Mouse (Mus musculus) stomach, postnatal 0 days (tissue): ENCODE results near the gene Rabggtb. TPM values are rescaled to one million over a fixed set of nuclear protein-coding genes. Genes with fewer than 3 reads are reported as not detected.

Experiments
- ATAC-seq: fragments of 200-750 bp; cut with Nextera tagmentation; 2 replicates; pipeline ENCODE4 v1.8.0; 2017; ENCODE audit not compliant: low FRiP score, low TSS enrichment
- DNase-seq: peaks from one replicate; pipeline ENCODE4 v3.0.0-alpha.2; 2016; ENCODE audit warnings: low spot score
- H3K27ac ChIP-seq: fragments of 300-500 bp; sonication (generic); replicated peaks from 2 replicates; pipeline ENCODE4 v1.5.1; 2014; ENCODE audit warnings: mild to moderate bottlenecking, control low read depth
- H3K27me3 ChIP-seq: fragments of 300-500 bp; sonication (generic); 2 replicates; pipeline ENCODE4 v1.6.1; 2014; ENCODE audit warnings: low read length; ENCODE audit not compliant: control insufficient read depth, insufficient read depth
- H3K36me3 ChIP-seq: fragments of 300-500 bp; sonication (generic); 2 replicates; pipeline ENCODE4 v1.6.1; 2014; ENCODE audit warnings: low read length, mixed read lengths; ENCODE audit not compliant: control insufficient read depth, insufficient read depth
- H3K4me1 ChIP-seq: fragments of 300-500 bp; sonication (generic); replicated peaks from 2 replicates; pipeline ENCODE4 v1.6.1; 2014; ENCODE audit warnings: antibody characterized with exemption; ENCODE audit not compliant: control insufficient read depth, insufficient read depth
- H3K4me2 ChIP-seq: fragments of 300-500 bp; sonication (generic); replicated peaks from 2 replicates; pipeline ENCODE4 v1.6.1; 2014; ENCODE audit warnings: low read depth, mild to moderate bottlenecking, control low read depth, moderate library complexity
- H3K4me3 ChIP-seq: fragments of 300-500 bp; sonication (generic); 2 replicates; pipeline ENCODE4 v1.5.1; 2014; ENCODE audit warnings: low read depth, low read length, control low read depth
- H3K9ac ChIP-seq: fragments of 300-500 bp; sonication (generic); 2 replicates; pipeline ENCODE4 v1.6.1; 2014; ENCODE audit warnings: mild to moderate bottlenecking, low read length, control low read depth, mixed read lengths
- H3K9me3 ChIP-seq: fragments of 300-500 bp; sonication (generic); 2 replicates; pipeline ENCODE4 v1.6.1; 2016; ENCODE audit warnings: low read length; ENCODE audit not compliant: control insufficient read depth
- CTCF ChIP-seq: IDR thresholded peaks from 2 replicates; pipeline ENCODE4 v1.5.1; 2016; ENCODE audit warnings: antibody characterized with exemption, low read depth, mild to moderate bottlenecking, moderate library complexity
- EP300 ChIP-seq: optimal IDR thresholded peaks from 2 replicates; pipeline ENCODE3; 2016; ENCODE audit warnings: antibody characterized with exemption
- WGBS: fragments of 180-500 bp; shearing (Covaris S2); extraction: QIAGEN DNeasy Blood & Tissue Kit; methylation state at CpG from one replicate; pipeline ENCODE4 v1.1.7; 2014; 5-methylcytosine and 5-hydroxymethylcytosine counted together
- polyA plus RNA-seq: library from polyadenylated mRNA; unstranded; fragments of >200 nt; fragmentation: Nextera tagmentation; extraction: Ambion mirVana; gene quantifications from 2 replicates; pipeline ENCODE4 v1.2.1, GENCODE M21; 2015

Gene Rabggtb
- polyA plus RNA-seq, 1 experiment from 2014 or later: 29.8 TPM

DNA sequence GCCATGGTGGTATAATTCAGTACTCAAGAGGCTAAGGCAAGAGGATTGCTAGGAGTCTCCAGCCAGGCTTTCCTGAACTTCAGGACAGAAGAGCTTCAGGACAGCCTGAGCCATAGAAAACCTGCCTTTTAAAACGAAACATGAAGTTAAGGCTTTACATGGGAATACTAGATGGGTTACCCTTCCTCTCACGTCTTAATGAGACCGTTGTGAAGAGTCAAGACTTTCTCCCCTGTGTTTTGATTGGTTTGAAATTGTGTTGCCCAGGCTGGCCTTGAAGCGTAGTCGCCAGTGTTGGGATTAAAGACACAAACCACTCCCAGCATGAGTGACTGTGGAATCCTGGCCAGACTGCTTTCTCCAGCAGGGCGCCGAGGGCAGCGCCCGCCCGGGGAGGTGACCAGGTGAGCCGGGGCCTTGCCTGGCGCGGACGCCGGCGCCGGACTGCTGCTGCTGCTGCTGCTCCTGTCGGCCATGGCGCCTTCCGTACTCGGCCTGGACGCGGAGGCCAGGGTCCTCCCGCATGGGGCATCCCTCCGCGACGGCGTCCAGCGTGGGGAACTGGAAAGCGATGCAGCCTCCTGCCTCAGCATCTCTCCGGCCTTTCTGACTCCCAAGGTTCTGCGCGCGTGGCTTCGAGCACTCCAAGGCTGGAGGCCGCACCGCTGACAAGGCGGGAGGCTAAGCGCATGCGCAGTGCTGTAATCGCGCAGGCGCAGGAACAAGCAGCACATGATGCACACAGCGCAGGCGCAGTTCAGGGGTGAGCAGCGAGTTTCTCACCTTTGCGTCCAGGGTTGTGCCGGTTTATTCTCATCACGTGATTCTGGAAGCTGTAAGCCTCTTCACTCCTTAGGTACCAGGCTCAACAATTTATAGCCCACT is 7.3 kb downstream of the Rabggtb start:
- H3K9me3 ChIP-seq: no peaks in the 10 kb centered on the region
- H3K27me3 ChIP-seq: no peaks in the 10 kb centered on the region
- no peak overlapping the region for H3K27ac ChIP-seq
- peaks cover 36% of the 10 kb centered on the region for H3K36me3 ChIP-seq
- H3K9ac ChIP-seq: no peak overlapping the region
- 82% methylated on average over 49 of the region's 49 CpGs for WGBS
- H3K4me2 ChIP-seq: no peak overlapping the region
- H3K4me1 ChIP-seq: no peaks in the 10 kb centered on the region
- TF ChIP-seq EP300 (no peak), CTCF (no peak)
- peak; percentile 28 for ATAC-seq
- no peak overlapping the region for H3K4me3 ChIP-seq
- DNase-seq: no peak

DNA sequence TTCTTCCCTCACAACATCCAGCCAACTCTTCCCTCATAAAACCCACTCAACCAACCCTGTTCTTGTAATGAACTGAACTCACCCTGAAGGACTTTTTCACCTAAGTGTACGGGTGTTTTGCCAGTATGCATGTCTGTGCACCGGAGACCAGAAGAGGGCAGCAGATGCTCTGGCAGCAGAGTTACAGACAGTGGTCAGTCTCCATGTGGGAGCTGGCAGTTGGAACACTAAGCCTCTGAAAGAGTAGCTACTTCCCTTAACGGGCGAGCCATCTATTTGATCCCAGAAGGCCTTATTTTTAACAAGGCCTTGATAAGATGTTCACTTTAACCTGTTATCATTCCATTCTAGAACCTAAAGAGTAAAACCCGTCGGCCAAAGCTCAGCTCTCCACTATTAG is 8.2 kb downstream of the Rabggtb start:
- H3K9me3 ChIP-seq: no peaks in the 10 kb centered on the region
- DNase-seq: peak; percentile 59
- no peak overlapping the region for H3K9ac ChIP-seq
- no peaks in the 10 kb centered on the region for H3K27me3 ChIP-seq
- no peaks in the 10 kb centered on the region for H3K4me1 ChIP-seq
- no peak overlapping the region for H3K27ac ChIP-seq
- H3K4me2 ChIP-seq: no peak overlapping the region
- WGBS: 65% methylated on average over 6 of the region's 6 CpGs
- TF ChIP-seq EP300 (no peak), CTCF (peak; percentile 76)
- peak; percentile 47; the same call in 1 of the 2 replicates for ATAC-seq
- H3K4me3 ChIP-seq: no peak overlapping the region
- peaks cover 30% of the 10 kb centered on the region for H3K36me3 ChIP-seq

DNA sequence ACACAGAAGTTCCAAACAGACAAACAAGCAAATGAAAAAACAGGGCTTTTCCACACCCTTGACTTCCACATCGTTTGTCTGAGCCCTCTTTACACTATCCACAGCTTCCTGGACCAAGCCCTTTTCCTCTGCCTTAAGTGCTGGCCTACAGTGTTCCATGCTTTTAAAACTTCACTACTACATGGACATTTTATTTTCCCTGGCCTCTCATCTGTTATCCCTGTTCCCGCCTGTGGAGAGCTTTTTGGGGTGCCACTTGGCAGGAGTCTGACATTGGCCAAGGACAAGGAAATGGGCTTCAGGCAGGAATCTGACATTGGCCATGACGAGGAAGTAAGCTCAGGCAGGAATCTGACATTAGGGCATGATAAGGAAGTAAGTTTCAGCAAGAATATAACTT is 10.2 kb downstream of the Rabggtb start:
- no peaks in the 10 kb centered on the region for H3K4me1 ChIP-seq
- 41% methylated on average over 3 of the region's 3 CpGs for WGBS
- H3K27ac ChIP-seq: no peak overlapping the region
- no peaks in the 10 kb centered on the region for H3K9me3 ChIP-seq
- H3K9ac ChIP-seq: no peak overlapping the region
- H3K4me2 ChIP-seq: no peak overlapping the region
- no peaks in the 10 kb centered on the region for H3K27me3 ChIP-seq
- TF ChIP-seq CTCF: no peak
- no peak for TF ChIP-seq EP300
- DNase-seq: no peak
- H3K4me3 ChIP-seq: no peak overlapping the region
- no peak for ATAC-seq
- H3K36me3 ChIP-seq: peaks cover 17% of the 10 kb centered on the region

DNA sequence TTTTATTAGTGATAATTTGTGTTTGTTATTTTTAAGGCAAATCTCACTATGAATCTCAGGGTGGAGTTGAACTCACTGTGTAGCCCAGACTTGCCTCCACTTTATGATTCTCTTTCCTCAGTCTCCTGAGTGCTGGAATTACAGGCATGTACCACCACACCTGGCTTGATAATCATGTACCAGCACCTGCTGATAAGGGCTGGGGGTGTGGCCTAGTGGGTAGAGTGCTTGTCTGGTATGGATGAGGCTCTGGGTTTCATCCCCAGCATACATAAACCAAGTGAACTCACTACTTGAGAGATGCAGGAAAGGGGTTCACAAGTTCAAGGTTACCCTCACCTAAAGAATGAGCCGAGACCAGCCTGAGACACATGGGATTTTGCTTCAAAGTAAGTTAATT is 10.9 kb downstream of the Rabggtb start:
- H3K27me3 ChIP-seq: no peaks in the 10 kb centered on the region
- peaks cover 17% of the 10 kb centered on the region for H3K36me3 ChIP-seq
- H3K9ac ChIP-seq: no peak overlapping the region
- TF ChIP-seq EP300: no peak
- no peak for TF ChIP-seq CTCF
- no peak overlapping the region for H3K27ac ChIP-seq
- H3K4me3 ChIP-seq: no peak overlapping the region
- H3K9me3 ChIP-seq: no peaks in the 10 kb centered on the region
- H3K4me1 ChIP-seq: no peaks in the 10 kb centered on the region
- DNase-seq (no peak), ATAC-seq (no peak)
- H3K4me2 ChIP-seq: no peak overlapping the region
- 62% methylated on average over 1 of the region's 1 CpGs for WGBS

DNA sequence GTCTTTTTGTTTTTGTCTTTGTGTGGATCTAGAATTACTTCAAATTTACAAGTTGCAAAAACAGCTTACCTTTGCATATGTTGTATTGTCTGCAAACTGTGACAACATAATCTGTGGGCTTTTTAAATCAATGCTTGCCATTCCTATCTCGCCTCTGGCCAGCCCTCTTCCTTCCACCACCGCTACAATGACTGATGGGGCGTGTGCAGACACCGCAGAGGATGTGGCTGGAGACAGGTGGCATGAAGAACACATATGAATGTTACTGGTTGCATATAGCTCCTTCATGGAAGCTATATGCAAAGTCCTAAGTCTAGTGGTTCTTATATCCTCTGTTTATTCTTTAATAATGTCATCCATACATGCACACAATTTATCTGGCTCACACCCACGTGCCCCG is 15.6 kb downstream of the Rabggtb start:
- H3K4me3 ChIP-seq: no peak overlapping the region
- WGBS: 50% methylated on average over 6 of the region's 6 CpGs
- H3K4me1 ChIP-seq: no peaks in the 10 kb centered on the region
- no peaks in the 10 kb centered on the region for H3K9me3 ChIP-seq
- no peaks in the 10 kb centered on the region for H3K27me3 ChIP-seq
- ATAC-seq: no peak
- H3K4me2 ChIP-seq: no peak overlapping the region
- H3K27ac ChIP-seq: no peak overlapping the region
- no peak for TF ChIP-seq CTCF
- TF ChIP-seq EP300: no peak
- DNase-seq: no peak
- no peak overlapping the region for H3K9ac ChIP-seq
- H3K36me3 ChIP-seq: no peaks in the 10 kb centered on the region

DNA sequence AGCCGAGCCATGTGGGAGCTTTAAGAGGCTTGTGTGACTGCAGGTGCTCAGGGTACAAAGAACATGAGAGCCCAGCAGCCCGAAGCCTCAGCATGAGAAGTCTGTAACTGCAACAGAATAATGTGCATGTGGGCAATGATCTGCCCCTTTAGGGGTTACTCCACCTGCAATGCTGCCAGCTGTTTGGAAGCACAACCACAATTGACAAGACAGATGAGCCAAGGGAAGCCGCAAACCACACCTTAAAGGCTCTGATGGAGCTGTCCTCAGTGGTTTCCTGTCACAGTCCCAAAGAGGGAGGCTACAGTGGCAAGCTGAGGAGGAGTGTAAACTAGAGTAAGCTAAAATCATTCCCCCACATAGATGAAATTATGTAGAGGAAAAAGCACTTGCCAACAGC is 17.4 kb downstream of the Rabggtb start:
- TF ChIP-seq CTCF: no peak
- TF ChIP-seq EP300: no peak
- Histone ChIP-seq H3K36me3 (no peaks in the 10 kb centered on the region), H3K27ac (no peak overlapping the region), H3K27me3 (no peaks in the 10 kb centered on the region), H3K4me1 (no peaks in the 10 kb centered on the region), H3K9me3 (no peaks in the 10 kb centered on the region), H3K9ac (no peak overlapping the region), H3K4me2 (no peak overlapping the region), H3K4me3 (no peak overlapping the region)
- WGBS: 85% methylated on average over 3 of the region's 3 CpGs
- DNase-seq: no peak
- no peak for ATAC-seq
